Mouse (Mus musculus): ENCODE results near the gene Golgb1. TPM values are rescaled to one million over a fixed set of nuclear protein-coding genes. Genes with fewer than 3 reads are reported as not detected.

Golgb1 gene
- polyA plus RNA-seq, 1 experiment from 2014 or later = 30.7 TPM

- no peaks in the 10 kb centered on the region for H3K9me3 ChIP-seq (replicated peaks)
- no peaks in the 10 kb centered on the region for H3K27me3 ChIP-seq
- H3K27ac ChIP-seq = no peak overlapping the region
- no peak overlapping the region for H3K4me2 ChIP-seq
- H3K4me1 ChIP-seq (replicated peaks) = peaks cover 3% of the 10 kb centered on the region; the same call in 1 of the 2 replicates
- ATAC-seq (ENCODE audit: low read depth) = no peak
- no peak overlapping the region for H3K4me3 ChIP-seq (replicated peaks)
- WGBS (ENCODE audit: insufficient replicate concordance) = 76% methylated on average over 8 of the region's 8 CpGs
- DNase-seq = no peak
- H3K9ac ChIP-seq = no peak overlapping the region
- no peaks in the 10 kb centered on the region for H3K36me3 ChIP-seq
Observed at GRCm38 (mm10) chr16:36946459-36947159, 71.7 kb downstream of the Golgb1 start.

GRCm38 (mm10) chr16:36947646-36948197 lies 72.8 kb downstream of the Golgb1 start:
- 54% methylated on average over 4 of the region's 4 CpGs for WGBS (ENCODE audit: insufficient replicate concordance)
- H3K27me3 ChIP-seq = no peaks in the 10 kb centered on the region
- no peak overlapping the region for H3K4me3 ChIP-seq (replicated peaks)
- H3K36me3 ChIP-seq = no peaks in the 10 kb centered on the region
- no peak overlapping the region for H3K4me2 ChIP-seq
- ATAC-seq (ENCODE audit: low read depth) = no peak
- no peak overlapping the region for H3K27ac ChIP-seq
- H3K9me3 ChIP-seq (replicated peaks) = no peaks in the 10 kb centered on the region
- DNase-seq = no peak
- H3K4me1 ChIP-seq (replicated peaks) = no peaks in the 10 kb centered on the region
- no peak overlapping the region for H3K9ac ChIP-seq

GRCm38 (mm10) chr16:36949614-36950336 lies 74.8 kb downstream of the Golgb1 start:
- DNase-seq (no peak), ATAC-seq (ENCODE audit: low read depth) (no peak)
- no peak overlapping the region for H3K4me2 ChIP-seq
- WGBS (ENCODE audit: insufficient replicate concordance) = 63% methylated on average over 8 of the region's 8 CpGs
- H3K9me3 ChIP-seq (replicated peaks) = no peaks in the 10 kb centered on the region
- H3K27me3 ChIP-seq = no peaks in the 10 kb centered on the region
- no peak overlapping the region for H3K27ac ChIP-seq
- H3K36me3 ChIP-seq = no peaks in the 10 kb centered on the region
- H3K4me1 ChIP-seq (replicated peaks) = no peaks in the 10 kb centered on the region
- no peak overlapping the region for H3K4me3 ChIP-seq (replicated peaks)
- no peak overlapping the region for H3K9ac ChIP-seq

DNA sequence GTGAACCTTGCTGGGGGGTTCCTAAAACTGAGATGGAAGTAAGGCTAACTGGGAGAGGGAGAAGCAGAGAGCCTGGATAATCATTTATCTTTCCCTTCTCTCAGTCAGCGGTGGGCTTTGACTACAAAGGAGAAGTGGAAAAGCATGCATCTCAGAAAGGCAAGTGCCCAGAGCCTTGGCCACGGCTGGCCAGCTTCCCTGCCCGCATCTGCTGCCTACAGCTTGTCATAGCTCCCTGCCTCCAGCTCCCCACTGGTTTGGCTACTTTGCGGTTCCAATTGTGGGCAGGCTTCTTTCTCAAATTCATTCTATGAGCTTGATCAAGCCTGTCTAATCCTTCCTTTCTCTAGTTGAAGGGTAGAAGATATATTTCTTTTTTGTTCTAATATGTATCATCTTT lies 76.1 kb downstream of the Golgb1 start:
- H3K27me3 ChIP-seq = no peaks in the 10 kb centered on the region
- no peaks in the 10 kb centered on the region for H3K9me3 ChIP-seq (replicated peaks)
- no peak overlapping the region for H3K27ac ChIP-seq
- WGBS (ENCODE audit: insufficient replicate concordance) = 73% methylated on average over 4 of the region's 4 CpGs
- DNase-seq (no peak), ATAC-seq (ENCODE audit: low read depth) (no peak)
- H3K4me3 ChIP-seq (replicated peaks) = no peak overlapping the region
- no peaks in the 10 kb centered on the region for H3K4me1 ChIP-seq (replicated peaks)
- H3K36me3 ChIP-seq = no peaks in the 10 kb centered on the region
- no peak overlapping the region for H3K9ac ChIP-seq
- H3K4me2 ChIP-seq = no peak overlapping the region

GRCm38 (mm10) chr16:36955106-36955505 lies 80.2 kb downstream of the Golgb1 start:
- no peak for DNase-seq
- WGBS (ENCODE audit: insufficient replicate concordance) = 74% methylated on average over 11 of the region's 11 CpGs

GRCm38 (mm10) chr16:36963415-36963814 lies 88.5 kb downstream of the Golgb1 start:
- Histone ChIP-seq H3K27me3 (no peaks in the 10 kb centered on the region), H3K27ac (no peak overlapping the region), H3K4me1 (replicated peaks) (no peaks in the 10 kb centered on the region), H3K4me2 (no peak overlapping the region), H3K9me3 (replicated peaks) (no peaks in the 10 kb centered on the region), H3K36me3 (no peaks in the 10 kb centered on the region), H3K9ac (no peak overlapping the region), H3K4me3 (replicated peaks) (no peak overlapping the region)
- no peak for DNase-seq
- no peak for ATAC-seq (ENCODE audit: low read depth)
- 70% methylated on average over 4 of the region's 4 CpGs for WGBS (ENCODE audit: insufficient replicate concordance)

More at GRCm38 (mm10) chr16:36955106-36955505, 80.2 kb downstream of the Golgb1 start:
- Histone ChIP-seq H3K27me3 (no peaks in the 10 kb centered on the region), H3K9ac (no peak overlapping the region), H3K9me3 (replicated peaks) (no peaks in the 10 kb centered on the region), H3K36me3 (no peaks in the 10 kb centered on the region), H3K4me3 (replicated peaks) (no peak overlapping the region), H3K4me2 (no peak overlapping the region), H3K4me1 (replicated peaks) (no peaks in the 10 kb centered on the region), H3K27ac (no peak overlapping the region)
- ATAC-seq (ENCODE audit: low read depth) = no peak

- Histone ChIP-seq H3K9me3 (replicated peaks) (no peaks in the 10 kb centered on the region), H3K4me1 (replicated peaks) (no peaks in the 10 kb centered on the region), H3K4me2 (no peak overlapping the region), H3K36me3 (no peaks in the 10 kb centered on the region), H3K4me3 (replicated peaks) (no peak overlapping the region), H3K27ac (no peak overlapping the region), H3K9ac (no peak overlapping the region), H3K27me3 (no peaks in the 10 kb centered on the region)
- 84% methylated on average over 2 of the region's 2 CpGs for WGBS (ENCODE audit: insufficient replicate concordance)
- DNase-seq (no peak), ATAC-seq (ENCODE audit: low read depth) (no peak)
Observed at GRCm38 (mm10) chr16:36979127-36979526, 104.2 kb downstream of the Golgb1 start.

Other genes with a start within 250 kb of the Golgb1 start
- gene Cd86, start 209.1 kb upstream of the Golgb1 start, polyA plus RNA-seq (2015; fragmentation: Nextera tagmentation; extraction: Ambion mirVana) = 5.2 and 6.2 TPM in 2 replicates
- gene Ildr1, start 181.2 kb upstream of the Golgb1 start, polyA plus RNA-seq (2015; fragmentation: Nextera tagmentation; extraction: Ambion mirVana) = 0.03 and 0.13 TPM in 2 replicates
- gene Slc15a2, start 90.2 kb upstream of the Golgb1 start, polyA plus RNA-seq (2015; fragmentation: Nextera tagmentation; extraction: Ambion mirVana) = 1.9 TPM in 2 replicates
- gene Iqcb1, start 46.8 kb upstream of the Golgb1 start, polyA plus RNA-seq (2015; fragmentation: Nextera tagmentation; extraction: Ambion mirVana) = 10.2 and 10.9 TPM in 2 replicates
- gene Eaf2, start 137 bp upstream of the Golgb1 start, polyA plus RNA-seq (2015; fragmentation: Nextera tagmentation; extraction: Ambion mirVana) = 0.41 and 0.59 TPM in 2 replicates
- 12.3 and 12.6 TPM in 2 replicates for gene Hcls1, start 59.8 kb downstream of the Golgb1 start, polyA plus RNA-seq (2015; fragmentation: Nextera tagmentation; extraction: Ambion mirVana)
- not detected in 2 replicates for gene Fbxo40, start 115.3 kb downstream of the Golgb1 start, polyA plus RNA-seq (2015; fragmentation: Nextera tagmentation; extraction: Ambion mirVana)
- 9.4 and 12.2 TPM in 2 replicates for gene Polq, start 136.6 kb downstream of the Golgb1 start, polyA plus RNA-seq (2015; fragmentation: Nextera tagmentation; extraction: Ambion mirVana)